Mouse (Mus musculus) kidney, adult 2 months (tissue): ENCODE data around the gene Moap1. TPM values are rescaled to one million over a fixed set of nuclear protein-coding genes. Genes with fewer than 3 reads are reported as not detected.

Experiments used
- DNase-seq: peaks from one replicate; pipeline ENCODE4 v3.0.0; 2021
- H3K27ac ChIP-seq: fragments of 200-500 bp; 2 replicates; pipeline ENCODE4 v1.5.1; 2012; ENCODE audit warnings: low read depth, low read length, control low read depth, inconsistent platforms; ENCODE audit not compliant: insufficient read depth
- H3K27me3 ChIP-seq: fragments of 200-500 bp; replicated peaks from 2 replicates; pipeline ENCODE4 v1.6.1; 2012; ENCODE audit warnings: mild to moderate bottlenecking, moderate library complexity, low read length, inconsistent platforms; ENCODE audit not compliant: control insufficient read depth, insufficient read depth
- H3K36me3 ChIP-seq: fragments of 200-500 bp; 2 replicates; pipeline ENCODE4 v1.6.1; 2012; ENCODE audit warnings: mild to moderate bottlenecking, moderate library complexity, low read length, inconsistent platforms; ENCODE audit not compliant: control insufficient read depth, insufficient read depth
- H3K4me1 ChIP-seq: fragments of 200-500 bp; 2 replicates; pipeline ENCODE4 v1.6.1; 2011; ENCODE audit warnings: low read length; ENCODE audit not compliant: control insufficient read depth, insufficient read depth
- H3K4me3 ChIP-seq: fragments of 200-500 bp; 2 replicates; pipeline ENCODE4 v1.5.1; 2011; ENCODE audit warnings: mild to moderate bottlenecking, low read depth, low read length, control low read depth; ENCODE audit not compliant: insufficient read depth
- CTCF ChIP-seq: fragments of 200-500 bp; conservative IDR thresholded peaks from 2 replicates; pipeline ENCODE4 v1.5.1; 2011; ENCODE audit warnings: low read depth, mild to moderate bottlenecking, control low read depth, low read length, moderate library complexity, mixed read lengths; ENCODE audit not compliant: insufficient read depth, insufficient read length
- POLR2A ChIP-seq: fragments of 200-500 bp; IDR thresholded peaks from one replicate; pipeline ENCODE4 v1.6.1; 2011; ENCODE audit warnings: low read depth, low read length, control low read depth
- WGBS: fragments of 180-500 bp; shearing (Covaris S2); methylation state at CpG from one replicate; pipeline ENCODE4 v1.1.7; 2018; 5-methylcytosine and 5-hydroxymethylcytosine counted together
- polyA plus RNA-seq: library from polyadenylated mRNA; depleted of rRNA; stranded (reverse); fragments of >200 nt; gene quantifications from 2 replicates; pipeline ENCODE4 v1.2.3, GENCODE M21; 2012; rRNA removed

Gene Moap1
- 0.49 and 0.74 TPM in 2 replicates for polyA plus RNA-seq

DNA sequence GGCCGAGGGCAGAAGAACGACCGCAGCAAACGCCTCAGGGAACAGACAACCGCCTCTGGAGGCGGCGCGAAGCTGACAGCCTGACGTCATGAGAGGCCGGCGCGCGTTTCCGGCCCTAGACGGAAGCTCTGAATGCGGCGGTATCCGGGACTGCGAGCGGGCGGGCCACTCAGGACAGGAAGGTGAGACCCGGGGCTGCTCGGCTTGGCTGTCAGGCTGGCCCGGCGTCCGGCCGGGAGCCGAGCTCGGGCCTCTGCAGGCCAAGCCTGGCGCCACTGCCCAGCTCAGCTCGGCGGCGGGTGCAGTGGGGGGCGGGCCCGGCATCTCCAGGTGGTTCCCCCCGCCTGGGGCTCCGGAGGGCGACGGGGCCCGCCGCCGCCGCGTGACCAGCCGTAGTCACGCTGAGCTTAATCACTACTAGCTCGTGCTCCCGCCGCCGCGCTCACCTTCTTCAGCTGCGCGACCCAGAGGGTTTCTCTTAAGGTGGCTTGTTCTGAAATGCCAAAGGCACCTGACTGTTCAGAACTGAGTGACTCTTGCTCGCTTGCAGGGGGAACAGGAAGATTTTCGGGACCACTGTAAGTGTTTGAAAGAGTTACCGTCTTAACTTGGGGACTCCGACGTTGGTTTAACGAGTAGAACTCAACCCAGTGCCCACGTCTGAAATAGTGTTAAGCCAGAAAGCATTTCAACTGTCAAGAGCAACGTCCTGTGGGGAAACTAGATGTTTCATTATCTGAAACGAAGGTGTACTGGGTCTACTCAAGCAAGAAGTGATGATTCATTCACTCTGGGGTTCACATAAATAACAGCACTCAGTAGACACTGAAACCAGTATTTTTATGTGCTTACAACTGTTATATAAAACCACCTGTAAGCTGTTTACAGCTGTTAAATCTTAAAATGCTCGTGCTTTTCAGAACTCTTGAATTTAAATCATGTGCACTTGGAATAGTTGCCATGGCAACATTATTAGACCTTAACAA, at the start of gene Moap1, which contains the start of gene Tmem251:
Gene Moap1 (minus strand): TSS at position 73 of the 986 bp plus-strand sequence.
Gene Tmem251 (plus strand): TSS at position 174 of the 986 bp plus-strand sequence.
- under 1% methylated on average over 63 of the region's 63 CpGs for WGBS
- Histone ChIP-seq H3K36me3 (no peaks in the 10 kb centered on the region), H3K27me3 (no peaks in the 10 kb centered on the region), H3K4me3 (peak within 1 kb of the TSS; percentile 98), H3K4me1 (peaks cover 8% of the 10 kb centered on the region), H3K27ac (peak within 1 kb of the TSS; percentile 91)
- TF ChIP-seq CTCF (no peak), POLR2A (peak; percentile 52)
- peak; percentile 95 for DNase-seq

DNA sequence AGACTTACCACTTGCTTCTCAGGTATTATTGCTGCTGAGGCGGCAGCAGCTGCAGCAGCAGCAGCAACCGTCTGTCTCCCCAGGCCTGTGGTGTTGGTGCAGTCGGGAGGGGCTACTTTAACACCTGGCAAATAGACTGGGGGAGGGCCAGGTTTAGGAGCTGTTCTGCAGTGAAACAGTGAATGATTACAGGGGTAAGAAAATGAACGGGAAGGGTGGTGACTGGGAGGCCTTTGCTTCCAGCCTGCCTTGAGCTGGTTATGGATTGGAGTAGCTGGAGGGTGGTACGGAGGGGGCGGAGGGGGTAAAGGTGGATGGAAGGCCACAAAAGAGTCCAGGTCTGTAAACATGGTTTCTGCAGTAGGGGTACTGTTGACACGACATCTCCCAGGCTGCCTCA, 44.5 kb upstream of the Moap1 start:
- TF ChIP-seq POLR2A (no peak), CTCF (no peak)
- Histone ChIP-seq H3K4me3 (no peak overlapping the region), H3K27me3 (no peaks in the 10 kb centered on the region), H3K27ac (no peak overlapping the region), H3K36me3 (no peaks in the 10 kb centered on the region; the same call in none of the 2 replicates), H3K4me1 (no peaks in the 10 kb centered on the region)
- WGBS = 72% methylated on average over 7 of the region's 7 CpGs
- peak; percentile 12 for DNase-seq

DNA sequence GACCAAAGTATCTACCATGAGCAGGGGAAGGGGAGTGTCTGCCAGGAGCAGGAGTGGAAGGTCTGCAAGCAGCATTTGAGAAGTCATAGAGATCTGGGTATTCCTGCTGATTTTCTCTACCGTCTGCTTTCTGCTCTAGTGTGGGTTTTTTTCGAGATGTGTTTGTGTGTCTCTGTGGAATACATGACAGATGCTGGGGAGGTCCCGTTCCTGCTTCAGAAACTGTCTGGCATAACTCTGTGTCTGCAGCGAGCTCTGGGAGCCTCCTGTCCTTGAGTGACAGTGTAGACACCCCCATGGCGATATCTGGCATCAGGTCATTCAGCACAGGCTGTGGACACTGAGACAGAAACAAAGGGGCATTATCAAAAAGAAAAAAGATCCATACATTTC, 42.1 kb upstream of the Moap1 start:
- DNase-seq = no peak
- no peak overlapping the region for H3K27ac ChIP-seq
- H3K4me3 ChIP-seq = no peak overlapping the region
- 91% methylated on average over 5 of the region's 5 CpGs for WGBS
- no peak for TF ChIP-seq CTCF
- TF ChIP-seq POLR2A = no peak
- no peaks in the 10 kb centered on the region for H3K4me1 ChIP-seq
- H3K36me3 ChIP-seq = no peaks in the 10 kb centered on the region; the same call in none of the 2 replicates
- no peaks in the 10 kb centered on the region for H3K27me3 ChIP-seq

DNA sequence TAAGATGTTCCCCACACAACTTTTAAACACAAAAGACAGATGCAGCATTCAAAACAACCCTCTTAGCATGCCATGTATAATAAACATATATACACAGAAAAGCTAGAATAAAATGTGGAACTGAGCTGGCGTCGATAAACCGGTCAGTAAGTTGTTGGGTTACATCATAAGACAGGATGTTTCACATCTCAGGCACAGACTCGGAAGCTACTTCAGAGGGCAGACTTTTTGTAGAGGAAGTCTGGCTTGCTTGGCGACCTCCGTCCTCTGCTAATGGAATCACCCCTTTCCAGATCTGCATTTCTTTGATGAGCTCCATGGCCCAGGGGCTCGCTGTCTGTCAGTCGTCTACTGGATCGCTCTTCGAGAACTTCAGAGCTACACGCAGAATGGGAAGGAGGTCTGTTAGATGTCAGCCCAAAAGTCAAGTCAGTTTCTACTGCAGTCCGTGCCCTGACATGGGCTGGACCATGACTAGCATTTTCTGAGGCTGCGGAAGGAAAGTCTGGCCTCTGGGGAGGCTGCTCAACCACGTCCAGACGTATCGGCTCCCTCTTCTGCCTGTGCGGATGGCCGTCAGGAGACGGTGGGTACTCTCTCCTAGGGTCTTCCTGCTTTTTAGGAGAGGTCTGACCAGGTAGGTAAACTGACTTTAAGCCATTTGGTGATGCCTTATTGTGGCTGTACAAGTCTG, 41.6 kb upstream of the Moap1 start:
- no peak for DNase-seq
- H3K27ac ChIP-seq = no peak overlapping the region
- no peaks in the 10 kb centered on the region for H3K4me1 ChIP-seq
- H3K27me3 ChIP-seq = no peaks in the 10 kb centered on the region
- TF ChIP-seq CTCF = no peak
- TF ChIP-seq POLR2A = no peak
- no peak overlapping the region for H3K4me3 ChIP-seq
- no peaks in the 10 kb centered on the region; the same call in none of the 2 replicates for H3K36me3 ChIP-seq
- 89% methylated on average over 19 of the region's 19 CpGs for WGBS

DNA sequence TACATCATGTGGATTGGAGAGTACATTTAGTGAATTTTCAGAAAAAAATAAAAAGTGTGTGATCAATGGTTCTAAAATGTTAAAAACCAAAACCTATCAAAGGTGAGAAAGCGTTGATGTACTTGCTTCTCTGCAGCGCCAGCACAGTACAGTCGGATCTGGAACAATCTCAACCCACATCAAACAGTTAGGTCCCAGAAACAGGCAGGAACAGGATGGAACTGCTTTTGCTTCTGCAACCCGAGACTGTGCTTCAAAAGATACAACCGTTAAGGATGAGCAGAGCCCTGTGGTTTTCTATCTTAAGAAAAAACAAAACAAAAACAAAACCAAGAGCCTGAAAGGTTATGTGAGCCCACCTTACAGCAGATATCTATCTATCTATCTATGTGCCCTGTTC, 39.4 kb upstream of the Moap1 start:
- no peak for DNase-seq
- Histone ChIP-seq H3K36me3 (no peaks in the 10 kb centered on the region; the same call in none of the 2 replicates), H3K27ac (no peak overlapping the region), H3K4me3 (no peak overlapping the region), H3K4me1 (no peaks in the 10 kb centered on the region), H3K27me3 (no peaks in the 10 kb centered on the region)
- 77% methylated on average over 5 of the region's 5 CpGs for whole genome bisulfite sequencing
- no peak for TF ChIP-seq POLR2A
- no peak for TF ChIP-seq CTCF

DNA sequence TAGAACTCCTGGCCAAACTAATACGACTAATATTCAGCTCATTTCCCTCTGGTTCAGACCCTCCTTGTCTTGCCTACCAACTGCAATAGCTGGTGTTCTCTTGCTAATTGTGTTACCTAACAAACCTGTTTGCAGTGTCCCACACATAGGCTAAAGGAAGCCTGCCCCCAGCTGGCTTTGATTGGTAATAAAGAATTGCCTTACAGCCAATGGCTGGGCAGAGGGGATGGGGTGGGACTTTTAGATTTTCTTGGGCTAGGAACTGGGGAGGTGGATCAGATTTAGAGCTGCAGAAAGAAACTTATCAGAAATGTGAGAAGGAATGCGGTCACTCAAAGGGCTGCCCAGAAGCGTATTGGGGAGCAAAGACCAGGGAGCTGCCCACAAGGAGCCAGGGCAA, 36.0 kb upstream of the Moap1 start:
- DNase-seq = no peak
- 51% methylated on average over 3 of the region's 3 CpGs for WGBS
- no peaks in the 10 kb centered on the region for H3K36me3 ChIP-seq

DNA sequence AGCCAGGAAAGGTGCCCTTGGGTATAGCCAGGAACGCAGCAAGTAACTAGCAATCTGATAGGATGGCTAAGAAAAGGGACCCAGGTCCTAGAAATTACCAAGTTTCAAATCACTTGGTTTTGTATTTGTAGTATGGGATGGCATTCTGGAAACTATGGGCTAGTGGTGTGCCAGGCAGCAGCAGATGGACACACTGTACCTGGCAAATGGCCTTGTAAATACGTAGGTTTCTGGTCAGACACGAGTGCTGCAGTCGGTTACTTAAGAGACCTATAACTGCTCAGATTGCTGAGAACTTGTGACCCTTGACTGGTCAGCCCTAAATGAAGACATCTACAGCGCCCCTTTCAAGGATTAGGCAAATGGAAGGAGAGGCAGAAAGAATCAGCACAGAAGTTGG, 34.7 kb upstream of the Moap1 start:
- 76% methylated on average over 5 of the region's 5 CpGs for WGBS
- no peaks in the 10 kb centered on the region for H3K36me3 ChIP-seq

More for the DNA sequence above, 36.0 kb upstream of the Moap1 start:
- Histone ChIP-seq H3K4me3 (no peak overlapping the region), H3K27me3 (no peaks in the 10 kb centered on the region), H3K4me1 (no peaks in the 10 kb centered on the region), H3K27ac (no peak overlapping the region)
- TF ChIP-seq CTCF (0 out of 2 replicates have a peak, but pooled peaks have one; percentile 15), POLR2A (no peak)

More for the DNA sequence above, 34.7 kb upstream of the Moap1 start:
- Histone ChIP-seq H3K27me3 (no peaks in the 10 kb centered on the region), H3K4me3 (no peak overlapping the region), H3K4me1 (no peaks in the 10 kb centered on the region), H3K27ac (no peak overlapping the region)
- TF ChIP-seq CTCF = no peak
- no peak for TF ChIP-seq POLR2A
- DNase-seq = no peak
